Mouse (Mus musculus) left cerebral cortex, adult 18-20 months (tissue): ENCODE results near the gene Gabpb2. TPM values are rescaled to one million over a fixed set of nuclear protein-coding genes. Genes with fewer than 3 reads are reported as not detected.
A peak's percentile ranks its signal among the peaks of the same experiment; 100 is the strongest.
"Not testable (repeated sequence)": the region's sequence is repeated elsewhere in the genome, so short reads cannot be mapped to it uniquely, and the experiment has no call there.

ENCODE experiments used
- DNase-seq, 2 experiments: peaks; one replicate each; pipeline ENCODE4 v3.0.0; 2021 to 2022; ENCODE audit warnings: low spot score in 2 of 2, mixed read lengths in 1 of 2
- total RNA-seq, 2 experiments: library from RNA; stranded (reverse); gene quantifications; 2 replicates each; pipeline ENCODE4 v1.2.3; 2021

Gabpb2 gene
- total RNA-seq, 2 experiments from 2014 or later, result 9.6 to 10.4 TPM

DNA sequence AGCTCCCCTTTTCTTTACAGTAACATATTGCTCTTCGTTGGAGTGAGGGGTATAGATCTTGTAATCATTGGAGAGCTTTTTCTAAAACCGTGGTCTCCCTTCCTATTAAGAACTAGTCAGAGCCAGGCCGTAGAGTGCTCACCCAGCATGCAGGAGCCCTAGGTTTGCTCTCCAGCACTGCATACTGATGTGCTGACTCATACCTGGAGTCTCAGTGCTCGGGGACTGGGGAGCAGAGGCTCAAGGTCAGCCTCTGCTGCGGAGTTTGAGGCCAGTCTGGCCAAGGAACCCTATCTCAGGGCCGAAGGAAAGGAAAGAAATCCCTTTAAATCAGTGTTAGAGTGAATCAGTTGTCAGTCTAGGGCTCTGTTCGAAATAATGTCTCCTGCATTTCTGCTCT, 15.1 kb upstream of the Gabpb2 start:
- DNase-seq, result no peak

GRCm38 (mm10) chr3:95231298-95232221, 13.8 kb upstream of the Gabpb2 start, which contains the start of gene Mllt11:
Gene Mllt11 (minus strand): TSS chr3:95232171.
- no peak for DNase-seq

DNA sequence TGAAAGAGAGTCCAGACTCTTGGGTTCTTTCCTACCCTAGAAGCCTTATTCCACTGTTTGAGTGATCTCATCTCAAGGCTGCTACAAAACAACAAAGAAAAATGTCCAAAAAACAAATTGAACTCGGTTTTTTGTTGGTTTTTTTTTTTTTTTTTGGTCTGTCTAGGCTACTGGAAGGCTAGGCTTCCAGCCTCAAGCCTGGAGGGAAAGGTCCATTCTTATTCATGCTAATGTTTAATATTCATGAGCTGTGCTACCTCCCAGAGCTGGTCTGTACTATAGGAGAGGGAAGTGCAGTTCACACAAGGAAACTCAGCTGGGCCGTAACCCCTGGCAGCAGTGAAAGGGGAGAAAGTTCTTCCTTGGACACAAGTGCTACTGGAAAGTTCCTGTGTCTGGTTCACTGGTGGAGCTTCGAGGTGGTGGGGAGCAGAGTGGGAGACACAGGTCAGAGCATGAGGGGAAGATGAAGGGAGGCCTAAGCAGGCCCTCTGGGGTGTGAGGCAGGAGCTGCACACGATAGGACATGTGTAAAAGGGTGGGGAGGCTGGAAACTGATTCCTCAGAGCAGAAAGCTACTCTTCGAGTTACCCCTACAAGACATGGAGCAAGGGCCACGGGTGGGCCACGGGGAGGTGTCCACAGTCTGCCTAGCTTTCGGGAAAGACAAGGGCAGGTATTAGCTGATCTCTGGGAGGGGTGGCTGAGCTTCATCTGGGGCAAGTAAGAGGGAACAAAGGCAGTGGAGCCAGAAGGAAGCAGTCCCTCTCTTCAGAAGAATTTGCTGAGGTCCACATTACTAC, 13.0 kb upstream of the Gabpb2 start:
- no peak for DNase-seq

GRCm38 (mm10) chr3:95229781-95230494, 12.2 kb upstream of the Gabpb2 start:
- DNase-seq, result peak; percentile 29 to 30

DNA sequence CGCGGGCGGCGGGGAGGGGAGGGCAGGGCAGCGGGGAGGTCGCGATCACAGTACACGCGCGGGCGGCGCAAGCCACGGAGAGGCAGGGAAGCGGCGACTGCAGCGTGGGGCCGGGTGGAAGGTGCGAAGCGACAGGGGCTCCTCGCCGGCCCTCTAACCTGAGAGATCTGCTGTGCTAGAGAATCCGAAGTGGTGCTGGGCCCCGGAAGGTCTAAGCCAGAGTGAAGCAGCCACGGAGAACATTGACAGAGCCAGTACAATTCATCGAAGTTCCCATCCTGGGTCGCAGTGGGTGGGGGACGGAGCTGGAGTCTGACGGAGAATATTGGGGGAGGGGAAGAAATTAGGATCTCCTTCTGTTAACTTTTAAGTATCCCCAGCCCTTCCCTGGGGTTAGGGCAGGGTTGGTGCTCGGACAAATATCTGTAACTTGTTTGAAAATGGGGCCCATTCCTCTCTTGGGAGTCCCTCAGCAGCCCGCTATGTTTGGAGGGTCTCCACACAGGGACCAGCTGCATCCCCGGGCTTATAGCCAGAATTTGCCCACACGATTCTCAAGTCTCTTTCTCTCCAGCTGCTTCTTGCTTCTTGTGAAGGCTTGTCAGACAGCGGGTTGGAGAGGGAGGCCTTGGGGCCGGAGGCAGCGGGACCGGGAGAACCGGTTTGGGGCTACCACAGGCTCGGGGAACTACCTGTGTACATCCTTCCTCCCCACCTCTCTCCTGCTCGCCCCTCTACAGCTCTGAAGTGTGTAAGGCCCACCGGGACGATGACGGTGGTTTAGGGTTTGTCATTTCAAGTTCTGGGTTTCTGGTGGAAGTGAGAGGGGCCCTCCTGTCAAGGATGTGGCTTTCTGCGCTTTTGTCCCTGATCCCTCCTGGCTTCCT, 11.4 kb upstream of the Gabpb2 start:
- peak; percentile 55 to 64 for DNase-seq

GRCm38 (mm10) chr3:95228148-95228893, 10.6 kb upstream of the Gabpb2 start, which contains the start of gene Cdc42se1:
Gene Cdc42se1 (plus strand): TSS chr3:95228732.
- peak; percentile 83 to 89 for DNase-seq

DNA sequence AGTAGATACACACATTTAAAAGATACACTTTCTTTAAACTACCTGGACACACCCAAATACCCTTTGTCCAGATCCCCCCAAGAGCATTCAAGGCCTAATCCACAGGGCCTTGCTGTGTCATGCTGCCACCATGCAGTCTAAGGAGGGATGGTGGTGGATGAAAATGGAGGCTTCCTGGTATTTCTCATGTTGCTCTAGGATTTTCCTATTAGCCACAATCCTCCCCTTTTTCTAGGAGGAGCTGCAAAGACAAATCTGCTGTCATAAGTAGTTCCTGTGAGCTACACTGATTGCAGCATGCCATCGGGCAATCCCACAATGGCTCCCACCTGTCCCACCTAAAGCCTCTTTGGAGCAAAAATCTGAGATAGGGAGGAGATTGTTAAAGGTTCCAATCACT, 9.5 kb upstream of the Gabpb2 start:
- no peak for DNase-seq

DNA sequence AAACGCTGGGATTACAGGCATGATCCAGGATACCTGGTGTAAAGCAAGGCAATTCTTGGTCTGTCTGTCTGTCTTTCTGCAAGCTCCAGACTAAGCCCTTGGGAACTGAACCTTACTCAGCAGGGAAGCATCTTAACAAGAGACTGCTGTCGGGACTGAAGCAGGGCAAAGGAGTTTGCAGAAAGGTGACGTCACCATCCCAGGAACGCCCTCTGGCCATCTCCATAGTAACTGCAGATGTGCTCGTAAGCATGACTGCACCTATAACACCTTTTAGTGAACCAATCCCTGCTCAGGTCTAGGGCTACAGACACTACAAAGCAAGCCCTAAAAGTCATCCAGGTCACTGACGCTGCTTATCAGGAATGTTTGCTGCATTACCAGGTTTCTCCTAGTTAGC, 6.6 kb upstream of the Gabpb2 start:
- no peak for DNase-seq

DNA sequence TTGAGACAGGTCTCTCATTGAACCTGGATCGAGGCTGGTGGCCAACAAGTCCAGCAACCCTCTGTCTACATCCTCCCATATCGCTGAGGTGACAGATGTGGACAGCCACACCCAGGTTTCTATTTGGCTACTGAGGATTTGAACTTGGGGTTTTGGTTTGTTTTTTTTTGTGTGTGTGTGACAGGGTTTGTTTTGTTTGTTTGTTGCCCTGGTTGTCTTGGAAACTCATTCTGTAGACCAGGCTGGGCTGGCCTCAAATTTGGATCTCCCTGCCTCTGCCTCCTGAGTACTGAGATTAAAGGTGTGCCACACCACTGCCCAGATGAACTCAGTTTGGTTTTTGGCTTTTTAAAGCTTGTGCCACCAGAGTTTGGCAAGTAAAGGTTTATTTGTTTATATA, 5.3 kb upstream of the Gabpb2 start:
- no peak for DNase-seq

GRCm38 (mm10) chr3:95218466-95219137, 886 bp upstream of the Gabpb2 start:
- DNase-seq, result no peak

- DNase-seq, result no peak
Observed at GRCm38 (mm10) chr3:95216655-95217254, 961 bp downstream of the Gabpb2 start.

- no peak for DNase-seq
Observed at GRCm38 (mm10) chr3:95213609-95213975, 4.1 kb downstream of the Gabpb2 start.

DNA sequence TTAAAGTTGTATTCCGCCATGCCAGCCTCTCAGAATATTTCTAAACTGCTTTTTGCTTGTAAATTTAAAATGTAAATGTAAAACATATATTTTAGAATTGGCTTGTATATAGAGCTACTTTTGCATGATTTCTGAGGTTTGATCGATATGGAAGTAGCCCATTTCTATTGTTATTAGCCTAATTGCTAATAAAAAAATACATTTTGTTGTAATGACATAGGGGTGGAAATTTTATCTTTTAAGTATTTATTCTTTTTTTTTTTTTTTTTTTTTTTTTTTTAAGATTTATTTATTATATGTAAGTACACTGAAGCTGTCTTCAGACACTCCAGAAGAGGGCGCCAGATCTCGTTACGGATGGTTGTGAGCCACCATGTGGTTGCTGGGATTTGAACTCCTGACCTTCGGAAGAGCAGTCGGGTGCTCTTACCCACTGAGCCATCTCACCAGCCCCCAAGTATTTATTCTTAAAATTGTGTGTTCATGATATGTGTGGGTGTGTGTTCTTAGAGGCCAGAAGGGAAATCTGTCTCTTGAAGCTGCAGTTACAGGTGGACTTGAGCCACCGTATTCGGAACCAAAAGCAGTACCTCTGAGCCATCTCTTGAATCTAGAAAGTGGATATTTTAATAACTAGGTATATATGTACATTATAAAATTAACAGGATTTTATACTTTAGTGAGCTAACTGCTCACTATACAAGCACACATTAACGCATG, 4.7 kb downstream of the Gabpb2 start:
- not testable (repeated sequence) for DNase-seq

GRCm38 (mm10) chr3:95210585-95210984, 7.1 kb downstream of the Gabpb2 start:
- no peak for DNase-seq

DNA sequence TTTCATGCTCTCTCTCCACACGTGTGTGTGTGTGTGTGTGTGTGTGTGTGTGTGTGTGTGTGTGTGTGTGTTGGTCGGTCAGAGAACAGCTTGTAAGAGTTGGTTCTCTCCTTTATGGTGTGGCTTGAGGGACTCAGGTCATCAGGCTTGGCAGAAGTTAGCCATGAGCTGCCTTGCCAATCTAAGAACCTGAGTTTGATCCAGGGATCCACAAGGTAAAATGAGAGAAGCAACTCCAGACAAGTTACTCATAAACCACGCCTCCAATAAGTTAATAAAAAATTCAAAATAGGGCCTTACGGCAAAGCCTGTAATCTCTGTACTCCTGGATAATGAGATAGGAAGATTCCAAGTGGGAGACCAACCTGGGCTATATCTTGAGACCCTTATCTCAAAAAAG, 9.4 kb downstream of the Gabpb2 start:
- DNase-seq, result no peak

GRCm38 (mm10) chr3:95203880-95204279, 13.8 kb downstream of the Gabpb2 start:
- DNase-seq, result no peak

DNA sequence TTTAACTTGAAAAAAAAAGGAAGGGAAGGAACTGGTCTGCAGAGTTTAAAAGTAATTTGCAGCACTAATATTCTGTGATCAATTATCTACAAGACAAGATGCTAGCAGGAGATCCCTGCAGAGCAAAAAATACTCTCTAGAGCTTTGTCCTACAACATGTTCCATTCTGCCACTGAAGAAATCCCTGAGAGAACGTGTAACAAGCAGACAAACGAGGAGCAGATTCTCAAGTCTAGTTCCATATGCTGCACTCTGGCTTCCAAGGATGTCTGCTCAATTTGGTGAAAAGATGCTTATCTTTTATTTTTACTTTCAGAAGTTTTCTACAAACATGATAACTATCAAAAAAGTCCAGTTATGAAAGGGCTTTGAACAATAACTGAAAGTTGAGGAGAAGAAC, 17.2 kb downstream of the Gabpb2 start:
- DNase-seq, result no peak

GRCm38 (mm10) chr3:95200132-95200531, 17.6 kb downstream of the Gabpb2 start:
- DNase-seq, result no peak
